Mouse (Mus musculus): Measurements from ENCODE around the gene Lax1.

Gene Lax1

DNA sequence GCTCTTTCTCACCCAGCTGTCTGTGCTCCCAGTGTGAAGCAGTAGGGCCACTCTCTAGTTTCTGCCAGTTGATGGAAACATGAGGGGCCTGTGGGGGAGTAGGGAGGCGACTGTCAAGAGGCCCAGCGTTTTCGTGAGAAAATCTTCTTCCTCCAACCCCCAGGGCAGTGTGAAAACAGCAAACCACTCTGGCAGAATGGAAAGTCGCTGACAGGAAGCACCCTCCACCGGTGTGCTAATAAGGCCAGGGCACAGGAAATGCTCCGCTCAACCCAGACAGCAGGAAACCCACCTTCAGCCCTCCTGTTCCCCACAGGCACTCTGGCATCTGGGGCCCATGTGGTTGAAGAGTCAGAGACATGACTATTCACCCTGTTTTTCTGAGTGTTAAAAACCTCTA, at the start of gene Lax1:
Gene Lax1, minus strand, starts transcription at position 212 of the 400 bp plus-strand sequence.
- DNase-seq, result no peak

DNA sequence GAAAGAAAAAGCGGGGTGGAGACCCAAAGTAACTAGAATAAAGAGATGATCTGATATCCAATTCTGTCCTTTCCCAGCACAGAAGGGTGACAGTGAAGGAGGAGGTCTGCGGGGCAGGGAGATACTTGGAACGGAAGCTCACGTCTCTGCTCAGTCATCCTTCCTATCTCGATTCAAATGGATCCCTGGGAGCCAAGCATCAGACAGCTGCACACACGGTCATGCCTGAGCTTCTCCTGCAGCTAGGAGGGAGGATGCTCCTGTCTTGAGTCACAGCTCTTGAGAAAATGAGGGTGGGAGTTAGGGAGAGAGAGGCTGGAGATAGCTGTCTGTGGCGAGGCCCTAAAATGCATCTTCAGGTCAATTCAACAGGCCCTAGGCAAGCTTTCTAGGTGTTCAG, 46.8 kb upstream of the Lax1 start:
- DNase-seq, result no peak

DNA sequence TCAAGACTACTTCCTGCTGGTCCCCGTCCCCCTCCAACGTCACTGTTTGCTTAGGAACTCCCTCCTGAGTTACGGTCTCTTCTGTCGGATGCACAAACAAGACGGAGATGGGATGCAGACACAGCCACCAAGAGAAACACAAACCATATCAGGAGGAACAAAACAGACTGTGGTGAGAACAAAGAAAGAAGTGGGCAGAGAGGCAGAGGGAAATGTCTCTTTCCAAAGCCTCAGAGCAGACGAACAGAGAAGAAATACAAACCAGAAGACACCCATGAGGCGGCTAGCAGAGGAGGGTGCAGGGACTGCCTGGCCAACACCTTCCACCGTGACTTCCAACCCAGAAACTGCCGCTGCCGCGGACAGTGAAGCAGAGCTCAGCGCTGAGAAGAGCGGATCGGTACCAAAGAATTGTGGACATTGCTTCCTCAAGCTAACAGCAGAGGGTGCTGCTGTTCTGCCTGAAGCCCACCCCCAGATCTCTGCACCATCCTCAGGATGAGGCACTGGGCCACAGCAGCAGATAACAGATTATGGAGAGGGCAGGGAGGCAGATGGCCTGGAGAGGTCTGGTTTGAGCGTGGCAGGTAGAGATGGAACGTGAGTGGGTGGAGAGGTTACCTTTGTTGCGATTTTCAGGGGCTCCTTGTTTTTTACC, 46.2 kb upstream of the Lax1 start:
- peak; percentile 87 to 90 for DNase-seq

DNA sequence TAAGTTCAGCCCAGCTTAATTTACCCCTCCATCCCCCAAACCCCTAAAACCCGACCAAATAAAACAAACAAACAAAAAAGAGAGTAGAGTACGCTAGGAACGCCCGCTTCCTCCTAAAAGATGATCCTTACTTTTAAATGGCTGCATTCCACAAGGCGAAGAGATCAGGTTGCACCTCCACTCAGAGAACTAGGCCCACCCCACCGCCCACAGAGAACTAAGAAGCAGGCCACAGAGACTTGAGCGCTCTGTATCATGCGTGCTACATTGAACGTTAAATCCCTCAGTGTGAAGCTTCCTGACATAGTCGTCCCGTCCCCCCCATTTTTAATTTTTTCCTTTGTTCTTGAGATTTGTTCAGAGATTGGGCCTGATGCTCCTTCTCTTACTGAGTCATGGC, 42.9 kb upstream of the Lax1 start:
- DNase-seq, result no peak

DNA sequence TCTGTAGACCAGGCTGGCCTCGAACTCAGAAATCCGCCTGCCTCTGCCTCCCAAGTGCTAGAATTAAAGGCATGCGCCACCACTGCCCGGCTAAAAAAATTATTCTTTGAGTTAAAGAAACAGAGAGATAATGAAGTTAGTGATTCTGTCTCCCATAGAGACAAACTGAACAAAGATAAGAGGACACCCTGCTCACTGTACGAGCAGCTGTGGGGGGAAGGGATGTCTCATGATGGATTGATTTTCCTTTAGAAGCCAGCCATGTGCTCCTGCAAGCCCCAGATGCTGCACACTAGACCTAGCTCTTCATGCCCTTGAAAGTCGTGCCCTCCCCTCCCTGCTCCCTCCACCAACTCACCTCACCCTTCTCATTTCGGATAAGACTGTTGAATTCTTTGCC, 38.4 kb upstream of the Lax1 start:
- DNase-seq, result no peak

DNA sequence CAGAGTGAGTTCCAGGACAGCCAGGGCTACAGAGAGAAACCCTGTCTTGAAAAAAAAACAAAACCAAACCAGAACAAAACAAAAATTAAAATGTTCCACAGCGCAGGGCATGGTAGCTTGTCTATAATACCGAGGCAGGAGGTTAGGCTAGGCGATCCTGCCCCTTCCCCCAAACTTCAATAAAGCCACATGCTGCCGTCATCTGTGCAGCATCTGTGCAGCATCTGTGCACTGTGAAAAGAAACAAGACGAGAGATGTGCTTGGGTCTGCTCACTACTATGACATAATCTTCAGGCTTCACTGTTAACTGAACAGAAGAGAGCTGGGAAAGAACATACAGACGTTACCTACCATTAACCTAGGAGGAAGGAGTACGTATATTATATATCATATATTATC, 30.4 kb upstream of the Lax1 start:
- no peak for DNase-seq

DNA sequence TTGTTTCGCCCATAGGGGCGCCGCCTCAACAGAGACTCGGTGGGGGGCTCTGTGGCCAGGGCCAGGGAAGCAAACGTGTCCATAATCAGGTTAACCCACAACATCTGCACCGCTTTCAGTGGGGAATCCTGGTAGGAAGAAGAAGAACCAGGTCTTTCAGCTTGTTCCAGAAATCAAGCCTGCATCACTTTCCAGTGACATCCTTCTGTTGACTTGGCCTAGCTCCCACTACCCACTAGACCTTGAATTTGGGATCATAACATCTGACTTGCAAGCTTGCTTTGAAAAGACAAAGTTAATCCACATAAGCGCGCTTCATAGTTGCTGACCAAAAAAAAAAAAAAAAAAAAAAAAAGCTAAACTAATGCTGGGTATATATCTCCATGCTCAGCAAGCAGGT, 28.9 kb upstream of the Lax1 start:
- DNase-seq, result peak; percentile 47 to 49

DNA sequence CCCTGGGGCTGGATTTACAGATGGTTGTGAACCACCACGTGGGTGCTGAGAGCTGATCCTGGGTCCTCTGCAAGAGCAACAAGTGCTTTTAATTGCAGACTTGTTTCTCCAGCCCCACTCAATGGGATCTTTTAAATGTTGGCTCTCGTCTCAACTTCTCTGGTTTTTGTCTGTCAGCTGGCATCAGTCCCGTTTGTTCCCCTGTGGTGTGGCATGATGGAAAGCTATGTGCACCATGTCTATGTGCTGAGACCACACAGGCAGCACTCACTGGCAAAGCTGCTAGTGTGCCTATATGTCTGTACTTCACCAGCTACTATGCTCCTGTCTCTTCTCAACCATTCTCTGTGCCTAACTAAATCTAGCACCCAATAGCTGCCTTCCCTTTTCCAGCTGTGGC, 28.4 kb upstream of the Lax1 start:
- peak in 1 of 2 experiments; percentile 39 for DNase-seq

DNA sequence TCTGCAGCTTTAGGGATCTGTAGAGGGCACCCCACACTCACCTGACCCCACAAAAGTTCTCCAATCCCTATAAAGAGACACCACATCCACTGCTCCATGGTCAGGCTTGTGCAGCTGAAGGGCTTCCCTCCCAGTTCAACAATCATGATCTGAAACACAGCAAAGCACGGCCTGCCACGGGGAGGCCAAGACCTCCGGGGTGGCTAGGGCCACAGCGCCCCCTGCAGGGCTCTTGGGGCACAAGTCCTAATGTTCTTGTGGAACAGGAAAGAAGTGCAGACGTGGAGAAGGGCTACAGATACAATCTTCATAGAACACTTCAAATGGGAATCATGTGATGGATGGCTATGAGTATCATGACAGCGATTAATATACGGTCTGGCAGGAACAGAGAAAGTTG, 26.6 kb upstream of the Lax1 start:
- peak in 1 of 2 experiments; percentile 31 for DNase-seq

DNA sequence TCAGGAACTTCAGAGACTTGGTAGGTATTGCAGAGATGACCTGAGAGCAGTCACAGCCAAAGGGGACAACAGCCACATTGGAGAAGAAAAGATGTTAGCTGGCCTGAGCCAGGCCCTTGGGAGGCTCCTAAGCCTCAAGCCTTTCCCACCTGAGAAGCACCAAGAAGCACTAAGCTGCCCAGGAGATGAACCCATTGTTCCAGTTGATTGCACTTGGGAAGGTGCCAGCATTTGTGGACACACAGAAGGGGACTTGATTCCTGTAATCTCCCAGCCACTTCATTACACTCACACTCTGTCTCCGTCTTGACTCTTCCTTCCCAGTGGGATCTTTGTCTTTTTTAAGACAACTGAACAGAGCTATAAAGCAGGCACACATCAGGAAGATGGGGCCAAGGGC, 25.3 kb upstream of the Lax1 start:
- peak; percentile 29 to 41 for DNase-seq

DNA sequence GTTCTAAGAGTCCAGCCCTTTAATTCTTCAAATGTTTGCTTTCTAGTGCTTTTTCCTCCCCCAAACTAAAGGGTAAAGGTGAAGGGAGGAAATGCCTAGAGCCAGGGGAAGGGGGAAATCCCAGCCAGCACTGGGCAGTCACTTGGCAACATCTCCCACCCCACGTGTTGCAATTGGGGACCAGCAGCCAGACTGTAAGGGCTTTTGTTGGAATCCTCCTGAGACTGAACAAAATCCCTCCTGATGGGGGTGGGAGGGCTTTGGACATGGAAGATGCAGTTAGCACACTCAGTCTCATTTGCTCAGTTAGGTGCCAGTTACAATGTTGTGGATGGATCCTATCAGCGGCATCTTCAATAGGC, 23.1 kb upstream of the Lax1 start:
- no peak for DNase-seq

DNA sequence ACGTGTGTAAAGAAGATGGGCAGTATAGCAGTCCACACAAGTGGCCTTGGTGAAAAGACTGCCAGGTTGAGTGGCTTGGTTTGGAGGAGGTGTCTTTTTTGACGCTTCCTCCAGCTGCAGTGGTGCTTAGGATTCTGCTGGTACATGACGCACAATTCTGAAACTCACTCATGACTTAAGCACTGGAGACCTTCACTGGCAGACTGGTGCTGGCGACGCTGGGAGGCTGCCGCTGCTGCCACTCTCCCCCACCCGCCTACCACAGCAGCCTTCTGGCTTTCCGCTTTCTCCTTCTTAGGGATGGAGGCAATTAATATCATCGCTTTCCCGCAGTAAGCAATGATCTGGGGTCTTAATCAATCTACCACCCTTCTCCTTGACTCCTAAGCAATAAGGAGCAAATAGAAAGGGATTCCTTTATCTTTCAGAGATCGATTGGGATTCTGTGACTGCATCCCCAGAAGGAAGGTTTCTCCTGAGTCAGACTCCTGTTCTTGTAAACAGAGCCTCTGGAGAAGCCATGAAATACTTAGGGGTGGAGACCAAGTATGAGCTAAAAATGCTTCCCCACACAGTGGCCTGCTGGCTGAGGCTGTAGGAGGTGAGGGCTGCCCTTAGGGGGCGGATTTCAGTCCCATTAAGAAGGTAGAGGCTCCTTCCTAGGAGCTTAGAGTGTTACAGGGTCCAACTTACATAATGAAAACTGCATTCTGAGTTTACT, 22.5 kb upstream of the Lax1 start:
- DNase-seq, result no peak

DNA sequence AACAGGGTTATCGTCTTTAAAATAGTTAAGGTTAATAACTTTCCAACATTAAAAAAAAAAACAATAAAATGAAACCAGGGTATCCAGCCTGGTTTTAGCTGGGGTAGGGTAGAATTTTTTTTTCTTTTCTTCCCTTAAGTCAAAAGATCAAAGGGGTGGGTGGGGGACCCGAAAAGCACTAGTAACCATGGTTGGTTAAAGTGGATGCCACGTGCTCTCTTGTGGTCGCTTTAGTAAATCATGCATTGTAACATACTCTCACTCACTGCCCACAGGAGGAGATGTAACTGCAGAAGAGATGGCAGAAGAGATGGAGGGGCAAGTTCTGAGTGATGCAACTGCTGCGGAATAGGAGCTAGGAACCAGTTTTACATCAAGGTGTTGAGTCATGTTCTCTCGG, 21.5 kb upstream of the Lax1 start:
- no peak for DNase-seq

DNA sequence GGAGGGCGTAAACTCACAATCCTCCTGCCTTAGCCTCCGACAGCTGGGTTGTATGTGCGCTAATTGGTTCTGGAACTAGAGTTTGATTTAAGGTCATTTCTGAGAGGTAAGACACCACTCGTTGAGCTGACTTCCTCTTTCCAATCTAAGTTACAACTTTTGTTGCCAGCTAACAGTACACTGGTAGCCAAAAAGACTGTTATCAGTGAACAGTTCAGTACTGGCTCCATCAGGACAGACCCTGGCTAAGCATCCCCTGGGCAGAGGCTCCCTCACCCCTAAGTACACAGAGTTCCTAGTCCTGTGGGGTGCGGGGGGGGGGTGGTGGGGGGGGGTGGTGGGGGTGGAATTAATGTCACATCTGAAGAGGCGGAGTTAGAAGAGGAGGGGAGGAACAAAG, 21.0 kb upstream of the Lax1 start:
- no peak for DNase-seq

DNA sequence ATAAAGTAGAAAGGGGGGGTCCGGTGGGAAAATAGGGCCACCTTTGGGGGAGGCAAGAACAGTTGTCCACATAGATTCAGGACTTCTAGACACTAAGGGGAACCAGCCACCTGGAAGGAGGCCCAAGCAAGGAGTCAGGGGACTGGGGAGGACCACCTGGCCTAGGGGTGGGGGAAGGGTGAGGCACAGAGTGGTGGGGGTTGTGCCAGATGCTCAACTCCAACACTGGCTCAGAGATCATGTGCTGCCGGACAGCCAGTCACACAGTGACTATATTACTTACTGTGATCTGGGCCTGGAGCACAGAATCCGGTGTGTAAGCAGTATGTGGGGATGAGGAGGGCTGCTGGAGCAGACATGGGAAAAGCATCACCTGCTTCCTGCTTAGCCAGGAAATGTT, 19.4 kb upstream of the Lax1 start:
- peak in 1 of 2 experiments; percentile 24 for DNase-seq

DNA sequence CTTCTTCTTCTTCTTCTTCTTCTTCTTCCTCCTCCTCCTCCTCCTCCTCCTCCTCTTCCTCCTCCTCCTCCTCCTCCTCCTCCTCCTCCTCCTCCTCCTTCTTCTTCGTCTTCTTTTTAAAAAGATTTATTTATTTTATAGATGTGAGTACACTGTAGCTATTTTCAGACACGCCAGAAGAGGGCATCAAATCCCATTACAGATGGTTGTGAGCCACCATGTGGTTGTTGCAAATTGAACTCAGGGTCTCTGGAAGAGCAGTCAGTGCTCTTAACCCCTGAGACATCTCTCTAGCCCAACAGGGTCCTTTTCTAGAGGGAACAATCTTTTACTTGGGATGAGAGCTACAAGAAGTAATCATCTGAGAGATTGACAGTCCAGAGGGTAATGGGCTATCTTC, 11.9 kb upstream of the Lax1 start:
- peak; percentile 18 to 27 for DNase-seq

DNA sequence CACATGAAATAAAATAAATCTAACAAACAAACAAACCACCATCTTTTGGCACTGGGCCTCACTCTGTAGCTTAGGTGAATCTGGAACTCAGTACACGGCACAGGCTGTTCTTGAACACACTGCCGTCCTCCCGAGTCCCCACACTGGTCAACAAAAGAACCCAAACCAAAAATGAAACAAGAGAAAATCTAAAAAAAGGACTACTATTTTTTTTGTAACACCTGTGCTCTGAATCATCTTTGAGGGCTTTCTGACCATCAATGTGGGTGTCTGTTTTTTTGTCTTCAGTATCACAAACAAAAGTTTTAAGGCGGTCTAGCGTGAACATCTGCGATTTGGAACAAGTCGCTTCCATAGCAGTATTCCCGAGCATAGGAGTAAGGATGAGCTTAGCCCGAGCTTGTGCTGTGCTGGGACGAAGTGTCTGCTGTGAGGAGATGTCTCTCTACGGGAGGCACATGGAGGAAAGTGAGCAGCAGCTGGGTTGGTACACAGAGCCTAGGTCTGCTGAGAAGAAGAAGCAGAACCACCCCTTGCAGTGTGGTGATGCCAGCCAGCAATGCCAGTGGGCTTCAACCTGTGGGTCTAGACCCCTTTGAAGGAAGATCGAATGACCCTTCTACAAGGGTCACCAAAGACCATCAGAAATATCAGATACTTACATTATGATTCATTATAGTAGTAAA, 8.2 kb upstream of the Lax1 start:
- DNase-seq, result no peak

DNA sequence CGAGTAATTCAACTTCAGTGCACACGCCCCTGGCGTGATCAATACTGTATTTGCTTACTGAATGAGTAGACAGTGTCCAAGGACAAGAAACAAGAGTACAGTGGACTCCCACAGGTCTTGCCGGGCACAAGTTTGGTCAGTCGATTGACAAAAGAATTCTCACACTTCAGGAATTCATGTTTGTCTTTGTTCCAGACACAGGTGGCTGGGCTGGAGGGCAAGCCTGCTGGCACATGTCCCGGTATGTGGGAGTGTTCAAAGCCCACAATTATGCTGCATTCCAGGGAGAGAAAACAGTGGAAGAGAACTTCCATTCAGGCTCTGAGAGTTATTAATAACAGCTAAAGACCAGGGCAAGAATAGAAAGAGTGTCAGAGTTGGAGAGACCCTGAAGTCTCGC, 6.0 kb upstream of the Lax1 start:
- DNase-seq, result peak; percentile 18 to 19

DNA sequence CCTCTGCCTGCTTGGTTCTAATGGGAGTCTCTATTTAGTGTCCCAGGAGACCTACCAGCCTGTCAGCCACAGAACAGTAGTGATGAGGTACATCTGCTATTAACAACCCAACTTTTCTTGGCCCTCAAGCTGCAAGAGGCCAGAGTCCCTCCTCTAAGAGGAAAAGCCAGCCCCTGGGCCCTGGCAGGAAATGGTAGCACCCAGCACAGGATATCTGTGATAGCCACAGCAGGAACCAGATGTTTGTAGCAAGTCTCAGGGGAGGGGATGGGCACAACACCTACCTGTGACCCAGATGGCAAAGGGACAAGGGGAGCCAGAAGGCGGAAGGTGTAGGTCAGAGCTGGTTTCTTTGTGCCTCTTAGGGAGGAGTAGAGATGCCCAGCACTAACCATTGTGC, 5.0 kb upstream of the Lax1 start:
- DNase-seq, result no peak

DNA sequence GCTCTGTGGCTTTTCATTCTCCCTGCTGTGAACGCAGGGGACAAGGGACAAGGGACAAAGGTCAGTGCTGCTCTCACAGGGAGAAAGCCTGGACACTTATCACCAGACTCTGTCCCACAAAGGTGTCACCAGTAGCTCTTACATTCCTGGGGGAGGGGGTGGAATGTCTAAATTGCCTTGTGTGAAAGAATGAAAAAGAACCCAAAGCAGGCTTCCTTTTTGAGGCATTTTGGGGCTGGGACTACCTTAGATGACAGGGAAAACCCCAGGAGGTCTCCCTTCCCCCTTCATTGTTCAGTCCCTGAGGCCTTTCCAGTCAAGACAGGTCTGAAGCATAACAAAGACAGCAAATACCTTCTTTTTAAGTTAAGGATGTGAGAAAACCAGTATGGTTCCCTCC, 4.4 kb upstream of the Lax1 start:
- DNase-seq, result no peak

DNA sequence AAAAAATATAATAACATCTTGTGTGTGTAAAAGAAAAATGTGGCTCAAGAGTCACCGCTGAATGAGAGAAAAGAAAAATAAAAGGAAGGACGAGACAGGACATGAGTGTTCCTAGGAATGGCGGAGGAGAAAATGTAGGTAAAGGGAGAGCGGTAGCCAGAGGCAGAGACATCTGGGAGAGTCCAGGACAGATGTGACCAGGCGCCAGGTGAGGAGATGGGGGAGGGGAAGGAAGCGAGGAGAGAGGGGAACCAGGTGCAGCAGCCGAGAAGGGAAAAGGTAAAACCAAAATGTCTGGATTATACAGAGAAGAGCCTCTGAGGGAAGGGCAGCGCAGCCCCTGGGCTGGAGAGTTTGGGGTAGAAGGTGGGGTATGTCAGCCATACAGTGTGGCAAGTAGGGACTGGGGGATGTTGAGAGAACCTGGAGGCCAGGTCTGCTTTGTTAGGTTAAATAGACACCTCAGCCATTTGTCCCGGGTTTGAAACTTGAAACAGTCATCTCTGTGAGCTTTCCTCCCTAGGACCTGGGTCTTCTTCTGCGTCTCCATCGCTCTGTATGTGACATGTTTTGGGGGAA, 3.7 kb upstream of the Lax1 start:
- DNase-seq, result no peak

DNA sequence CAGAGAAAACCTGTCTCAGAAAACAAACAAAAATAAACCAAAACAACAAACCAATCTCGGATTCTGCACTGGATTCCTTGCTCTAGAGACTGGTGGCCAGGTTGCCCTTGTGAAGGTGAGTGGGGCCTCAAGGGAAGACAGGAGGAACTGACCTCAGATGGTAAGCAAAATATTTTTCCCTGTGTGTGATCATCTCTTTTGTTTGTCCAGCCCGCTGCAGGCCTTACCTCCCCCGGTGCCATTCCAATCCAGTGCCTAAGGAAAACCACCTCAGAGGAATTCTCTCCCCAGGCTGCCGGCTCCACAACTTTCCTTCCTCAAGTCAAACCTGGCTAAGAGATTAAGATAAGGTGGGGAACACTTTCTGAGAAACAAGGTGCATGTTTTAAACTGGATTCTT, 2.3 kb upstream of the Lax1 start:
- DNase-seq, result no peak

DNA sequence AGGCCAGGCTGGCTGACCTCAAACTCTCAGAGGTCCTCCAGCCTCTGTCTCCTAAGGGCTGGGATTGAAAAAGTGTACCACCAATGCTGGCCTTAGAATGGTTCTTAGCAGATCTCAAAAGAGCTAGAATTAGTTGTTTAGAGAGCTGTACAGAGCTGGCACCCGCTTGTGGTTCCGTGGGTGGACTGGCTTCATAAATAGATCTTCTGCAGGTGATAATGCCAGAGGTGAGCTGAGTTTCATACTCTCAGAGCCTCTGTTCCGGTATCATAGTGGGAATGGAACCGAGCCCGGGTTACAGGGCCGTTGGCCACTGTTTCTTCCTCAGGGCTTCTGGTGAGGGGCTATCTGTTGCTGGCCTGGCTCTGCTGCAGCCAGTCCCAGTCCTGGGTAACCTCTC, 1.1 kb upstream of the Lax1 start:
- no peak for DNase-seq

DNA sequence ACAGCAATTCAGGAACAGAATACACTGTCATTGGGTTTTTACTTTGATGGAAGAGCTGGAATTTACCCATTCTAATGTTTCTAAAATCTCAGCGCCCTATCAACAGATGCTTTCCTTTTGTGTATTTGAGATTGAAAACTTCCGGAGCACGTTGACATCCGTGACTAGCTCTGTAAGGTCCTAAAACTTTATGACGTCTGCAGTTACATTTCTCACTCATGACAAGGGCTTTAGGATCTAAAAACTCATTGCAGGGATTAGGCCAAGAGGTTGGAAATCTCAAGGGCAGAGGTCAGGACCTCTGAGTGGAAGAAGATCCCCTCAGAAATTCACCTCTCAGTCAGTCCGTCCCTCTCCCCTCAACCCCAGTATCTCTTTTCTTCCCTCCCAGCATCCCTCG, 1.6 kb downstream of the Lax1 start:
- no peak for DNase-seq

All from cerebellum, postnatal 14 days (tissue).